Mouse (Mus musculus) ovary, postnatal 10 days (tissue): ENCODE measurements around the gene Mrpl12.

Experiments
- DNase-seq: peaks from one replicate; pipeline ENCODE4 v3.0.0; 2022; ENCODE audit warnings: low spot score

Gene Mrpl12

DNA sequence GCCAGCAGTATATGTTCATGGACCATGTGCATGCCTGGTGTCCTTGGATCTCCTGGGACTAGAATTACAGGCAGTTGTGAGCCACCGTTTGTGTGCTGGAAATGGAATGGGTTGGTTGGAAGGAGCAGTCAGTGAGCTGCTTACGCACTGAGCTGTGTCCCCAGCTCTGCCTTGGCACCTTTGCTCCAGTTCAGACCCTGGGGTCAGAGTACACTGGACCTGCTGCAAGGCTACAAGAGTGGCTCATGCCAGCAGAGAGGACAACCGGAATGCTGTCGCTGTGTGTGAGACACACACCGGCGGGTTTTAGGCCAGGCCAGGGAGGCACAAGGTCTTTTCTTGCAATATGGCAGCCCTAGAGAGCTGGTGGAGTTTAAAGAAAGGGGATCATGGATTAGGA lies 12.4 kb upstream of the Mrpl12 start:
- DNase-seq: no peak

DNA sequence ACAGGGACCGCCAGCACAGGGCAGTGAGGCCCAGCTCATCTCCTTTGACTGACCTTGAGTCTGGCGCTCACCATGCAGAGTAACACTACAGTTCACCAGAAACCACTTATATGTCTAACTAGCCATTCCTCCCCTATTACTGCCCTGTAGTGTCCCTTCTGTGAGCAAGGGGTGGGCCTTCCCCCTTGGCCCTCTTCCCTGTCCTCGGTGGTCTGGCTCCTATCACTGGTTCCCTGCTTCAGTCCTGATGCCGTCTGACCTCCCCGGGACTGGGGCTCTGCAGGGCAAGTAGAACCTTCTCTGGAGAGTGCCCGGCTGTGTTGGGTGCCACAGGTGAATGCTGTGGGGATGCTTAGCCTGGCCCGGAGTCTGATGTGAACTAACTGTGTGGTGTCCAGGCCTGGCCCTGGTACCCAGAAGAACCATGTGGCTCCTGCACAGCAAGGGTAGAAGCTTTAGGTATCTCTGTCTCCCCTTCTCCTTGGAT lies 922 bp upstream of the Mrpl12 start:
- DNase-seq: no peak

DNA sequence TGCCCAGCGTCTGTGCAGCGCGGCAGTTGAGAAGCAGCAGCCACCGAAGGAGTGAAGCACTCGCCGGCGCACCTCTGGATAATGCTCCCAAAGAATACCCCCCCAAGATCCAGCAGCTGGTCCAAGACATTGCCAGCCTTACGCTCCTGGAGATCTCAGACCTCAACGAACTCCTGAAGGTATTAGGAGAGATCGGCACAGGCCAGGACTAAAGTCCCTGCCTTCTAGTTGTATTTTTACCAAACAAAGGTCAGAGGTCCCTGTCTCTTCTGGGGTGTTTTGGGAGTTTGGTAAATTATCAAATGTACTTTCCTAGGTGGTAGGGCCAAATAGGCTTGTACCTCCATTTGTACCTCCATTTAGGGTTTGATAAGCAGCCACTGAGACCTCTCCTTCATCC lies 838 bp downstream of the Mrpl12 start:
- no peak for DNase-seq

DNA sequence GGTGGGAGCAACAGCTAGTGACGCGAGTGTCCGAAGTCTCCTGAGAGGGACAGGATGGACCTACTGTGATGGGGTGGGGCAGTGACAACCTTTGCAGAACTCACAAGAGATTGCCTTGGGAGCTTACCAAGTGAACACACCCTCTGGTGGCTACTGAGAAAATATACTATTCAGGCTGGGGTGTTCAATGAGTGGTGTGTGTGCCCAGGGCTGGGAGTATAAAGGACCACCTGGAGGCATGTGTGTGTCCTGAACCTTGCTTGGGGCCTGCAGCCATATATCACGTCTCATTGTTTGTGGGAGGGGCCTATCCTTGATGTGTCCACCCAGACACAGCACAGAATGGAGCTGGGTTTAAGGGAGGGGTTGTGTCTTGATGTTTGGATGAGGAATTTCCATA lies 4.1 kb downstream of the Mrpl12 start:
- DNase-seq: no peak

DNA sequence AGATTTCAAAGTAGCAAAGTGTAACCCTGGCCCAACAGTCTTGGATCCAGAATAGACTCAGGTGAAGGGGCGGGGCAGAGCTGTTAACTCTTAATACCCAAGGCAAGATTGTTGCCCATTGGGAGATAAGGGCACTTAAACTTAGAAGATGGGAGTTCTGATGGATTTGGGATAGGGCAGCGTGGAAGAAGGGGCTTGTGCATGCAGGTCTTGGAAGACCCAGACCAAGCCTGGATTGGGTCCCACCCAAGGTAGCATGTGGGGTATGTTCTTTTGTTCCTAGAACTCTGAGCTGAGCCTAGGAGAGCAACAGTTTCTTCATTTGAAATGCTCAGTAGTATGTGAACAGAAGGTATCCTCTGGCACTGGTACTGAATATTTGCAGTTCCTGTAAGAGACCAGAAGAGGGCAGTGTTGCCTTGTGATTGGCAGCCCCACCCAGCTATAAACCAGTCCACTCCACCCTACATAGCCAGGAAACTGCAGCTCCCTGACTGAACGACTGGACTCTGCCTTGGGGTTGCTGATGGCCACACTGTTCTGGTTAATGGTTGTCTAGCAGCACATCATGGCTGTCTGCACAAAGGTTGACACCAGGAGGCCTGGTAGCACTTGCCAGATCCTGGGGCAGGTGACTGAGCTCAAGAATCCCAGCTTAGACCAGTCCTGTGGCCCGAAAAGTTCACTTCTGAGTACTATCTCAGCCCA lies 4.8 kb downstream of the Mrpl12 start:
- no peak for DNase-seq

DNA sequence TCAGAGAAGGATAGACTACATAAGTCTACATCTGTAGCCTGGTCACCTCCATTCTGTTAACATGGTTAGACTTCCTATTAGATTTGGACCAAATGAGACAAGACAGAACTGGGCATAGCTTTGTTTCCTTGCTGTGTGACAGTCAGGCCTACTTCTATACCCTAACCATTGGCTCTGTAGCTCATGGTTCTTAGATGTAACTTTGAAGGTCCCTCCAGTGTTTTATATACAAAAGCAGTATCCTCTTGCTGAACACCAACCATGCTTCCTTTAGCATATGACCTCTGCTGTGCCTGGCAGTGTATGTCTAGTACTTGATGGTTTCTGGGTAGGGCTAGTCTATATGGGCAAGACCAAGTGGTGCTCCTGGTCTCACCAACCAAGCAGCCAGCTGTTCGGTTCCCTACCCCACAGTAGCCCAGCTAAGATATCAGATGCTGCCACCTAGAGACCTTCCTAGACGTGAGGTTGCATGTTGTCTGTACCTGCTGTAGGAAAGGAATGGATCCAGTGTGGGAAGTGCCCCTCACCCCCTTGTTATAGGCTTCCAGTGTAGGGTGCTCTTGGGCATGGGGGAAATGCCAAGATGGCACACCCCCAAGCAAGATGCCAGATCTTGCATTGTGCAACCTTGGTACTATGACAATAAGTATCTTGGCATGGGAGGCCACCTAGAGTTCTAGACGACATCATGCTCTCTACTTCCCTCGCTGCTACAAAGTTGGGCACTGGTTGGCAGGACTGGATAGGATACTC lies 6.1 kb downstream of the Mrpl12 start:
- DNase-seq: no peak

DNA sequence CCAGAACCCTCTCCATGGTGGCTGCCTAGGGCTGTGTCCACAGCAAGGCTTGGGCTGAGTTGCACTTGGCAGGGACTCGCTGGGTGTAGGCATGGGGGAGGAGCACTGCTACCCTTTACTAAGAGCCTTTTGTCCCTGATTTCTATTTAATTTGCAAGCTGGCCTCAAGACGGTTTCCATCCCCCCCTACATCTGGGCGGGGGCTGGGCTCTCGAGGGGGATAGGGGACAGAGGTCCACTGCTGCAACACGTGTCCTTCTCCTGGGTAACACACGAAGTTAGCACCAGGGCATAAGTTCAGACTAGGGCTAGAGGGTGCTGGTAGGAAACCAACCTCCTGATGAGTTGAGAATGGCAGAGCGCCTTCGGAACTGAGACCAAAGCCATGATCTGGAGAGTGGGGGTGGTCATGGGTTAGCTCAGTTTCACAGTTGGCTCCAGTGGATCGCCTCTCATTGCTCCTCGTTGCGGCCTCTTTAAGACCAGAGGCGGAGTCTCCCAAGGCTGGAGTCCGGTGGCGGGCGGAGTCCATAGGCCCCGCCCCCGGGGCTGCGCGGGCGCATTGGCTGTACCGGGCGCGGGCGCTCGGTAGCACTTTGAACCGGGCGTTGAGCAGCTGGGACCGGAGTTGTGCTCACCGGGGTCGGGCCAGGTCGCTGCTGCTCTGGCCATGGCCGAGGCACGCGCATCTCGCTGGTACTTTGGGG lies 7.1 kb downstream of the Mrpl12 start, which contains the start of gene Slc25a10:
Slc25a10 (plus strand) TSS at position 524 of the 707 bp plus-strand sequence.
- DNase-seq: peak; percentile 73

DNA sequence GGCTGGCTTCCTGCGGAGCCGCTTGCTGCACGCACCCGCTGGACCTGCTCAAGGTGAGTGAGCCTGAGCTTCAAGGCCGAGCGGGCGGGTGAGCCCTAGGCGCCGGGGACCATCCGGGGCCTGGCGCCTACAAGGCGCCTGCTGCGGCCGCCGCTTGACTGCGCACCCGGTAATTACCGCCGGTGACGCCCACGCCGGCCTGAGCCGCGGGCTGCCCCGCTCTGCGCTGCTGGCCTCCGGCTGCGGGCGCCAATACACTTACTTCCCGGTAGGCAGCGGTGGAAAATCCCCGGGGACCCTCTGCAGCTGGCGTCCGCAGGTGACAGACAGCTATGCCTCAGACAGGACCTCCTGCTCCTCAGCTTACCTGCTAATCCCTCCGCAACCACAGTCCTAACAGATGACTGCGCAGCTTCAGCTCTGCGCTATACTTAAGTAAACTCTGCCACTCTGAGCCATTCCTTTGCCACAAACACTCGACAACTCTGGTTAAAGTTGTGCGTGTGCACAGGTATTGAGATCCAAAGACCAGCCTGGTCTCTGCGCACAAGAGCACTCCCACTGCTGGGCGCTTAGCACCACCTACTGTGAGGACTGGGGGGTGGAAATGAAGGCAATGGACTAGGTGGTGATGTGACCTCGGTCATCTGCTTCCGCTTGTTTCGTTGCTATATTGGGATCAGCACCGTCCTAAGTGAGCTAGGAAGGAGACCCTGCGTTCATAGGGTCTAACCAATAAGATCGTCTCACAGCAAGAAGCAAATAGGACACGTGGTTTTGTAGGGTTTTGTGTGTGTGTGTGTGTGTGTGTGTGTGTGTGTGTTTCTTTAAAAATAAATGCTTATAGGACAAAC lies 7.8 kb downstream of the Mrpl12 start:
- DNase-seq: no peak

DNA sequence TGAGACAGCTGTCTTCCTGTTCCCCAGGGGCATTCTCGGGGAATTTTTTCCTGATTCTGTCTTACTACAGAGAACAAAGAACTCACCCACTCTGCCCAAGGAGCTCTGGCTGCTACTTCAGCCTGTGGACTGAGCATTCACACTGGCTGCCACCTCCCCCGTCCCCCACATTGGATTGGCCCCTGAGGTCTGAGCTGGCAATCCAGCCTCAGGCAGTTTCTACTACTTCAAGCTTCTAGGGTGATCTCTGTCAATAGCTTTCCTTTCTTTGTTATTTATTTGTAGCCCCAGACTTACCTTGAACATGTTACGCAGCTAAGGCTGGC lies 8.4 kb downstream of the Mrpl12 start:
- DNase-seq: no peak

DNA sequence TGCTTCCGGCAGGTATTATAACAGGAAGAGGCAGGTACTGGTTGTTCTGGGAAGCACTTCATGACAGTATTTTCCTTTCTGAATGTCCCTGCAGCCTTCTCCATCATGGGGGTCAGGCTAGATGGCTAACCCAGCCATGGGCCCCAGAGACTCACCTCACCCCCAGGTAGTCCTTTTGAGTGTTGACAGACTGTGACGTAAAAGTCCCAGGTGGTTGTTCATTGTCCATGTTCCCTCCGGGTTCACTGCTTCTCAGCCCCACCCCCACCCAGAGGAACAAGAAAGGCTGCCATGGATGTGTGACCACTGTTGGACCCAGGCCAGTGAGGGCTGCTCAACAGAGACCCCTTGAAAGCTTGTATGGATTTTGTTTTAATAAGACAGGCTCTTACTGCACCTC lies 8.9 kb downstream of the Mrpl12 start:
- no peak for DNase-seq

DNA sequence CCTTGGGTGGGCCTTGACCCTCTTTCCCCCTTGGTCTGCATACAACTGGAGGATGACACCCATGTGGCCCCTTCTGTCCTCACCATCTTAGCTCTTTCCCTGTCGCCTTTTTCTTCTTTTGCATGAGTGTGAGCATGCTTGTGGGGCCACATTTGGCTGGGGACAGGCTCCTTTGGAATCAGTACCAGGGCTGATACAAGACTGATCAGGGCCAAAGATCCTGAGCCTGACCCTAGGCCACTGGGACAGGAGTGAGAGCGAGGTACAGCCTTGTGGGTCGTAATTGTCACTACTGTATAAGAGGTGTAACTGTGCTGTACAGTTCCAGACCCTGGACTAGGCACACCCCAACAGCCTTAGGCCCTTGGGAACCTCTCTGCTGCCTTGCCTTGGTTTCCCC lies 9.5 kb downstream of the Mrpl12 start:
- DNase-seq: no peak

DNA sequence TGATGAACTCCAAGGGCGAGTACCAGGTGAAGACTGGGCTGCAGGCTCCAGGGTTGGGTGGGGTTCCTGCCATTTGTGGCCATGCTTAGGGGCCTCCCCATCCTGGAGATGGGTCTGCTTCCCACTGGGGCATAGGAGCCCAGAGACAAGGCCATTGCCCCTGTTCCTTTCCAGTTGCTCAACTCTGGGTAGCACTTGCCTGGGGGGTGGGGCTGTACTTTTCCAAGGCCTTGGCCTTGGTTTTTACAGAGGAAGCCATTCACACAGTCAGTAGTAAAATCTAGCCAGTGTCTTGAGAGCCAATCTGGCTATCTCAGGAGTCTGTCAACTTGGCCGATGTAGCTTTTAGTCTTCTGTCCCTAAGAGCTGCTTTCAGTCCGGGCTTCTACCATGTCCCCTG lies 13.0 kb downstream of the Mrpl12 start:
- DNase-seq: no peak

DNA sequence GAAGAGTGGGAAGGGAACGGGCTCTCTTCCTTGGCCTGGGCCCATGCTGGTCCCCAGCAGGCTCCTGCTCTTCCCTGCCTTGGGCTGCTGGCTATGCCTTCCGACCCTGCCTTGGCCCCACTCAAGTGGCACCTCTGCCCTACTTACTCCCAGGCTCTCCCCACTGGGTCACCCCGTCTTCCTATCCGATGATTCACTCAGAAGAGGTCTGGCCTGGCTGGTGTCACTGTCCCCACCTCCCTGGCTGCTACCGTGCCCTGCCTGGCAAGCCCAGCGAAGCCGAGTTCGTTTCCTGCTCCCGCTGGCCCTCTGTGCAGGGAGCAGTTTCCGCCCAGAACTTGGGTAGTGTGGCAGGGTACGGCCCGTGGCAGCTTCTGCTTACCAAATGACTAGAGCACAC lies 13.8 kb downstream of the Mrpl12 start:
- DNase-seq: no peak

DNA sequence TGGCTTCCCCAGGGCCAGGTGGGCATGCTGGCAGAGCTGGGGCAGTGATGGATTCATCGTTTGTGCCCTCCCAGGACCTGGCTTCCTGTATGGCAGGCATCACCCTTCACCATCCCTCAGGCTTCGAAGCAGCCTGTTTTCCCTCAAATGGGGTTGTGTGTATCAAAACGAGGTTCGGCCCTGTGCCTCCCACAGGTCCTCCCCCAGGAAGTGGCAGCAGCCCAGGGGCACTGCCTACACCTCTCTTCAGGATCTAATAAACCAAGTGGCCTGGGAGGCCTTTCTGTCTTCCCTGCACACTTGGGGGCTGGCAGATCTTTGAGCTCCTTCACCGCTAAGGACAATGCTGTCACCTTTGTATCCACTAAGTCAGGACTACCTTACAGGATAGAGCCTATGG lies 14.5 kb downstream of the Mrpl12 start:
- DNase-seq: no peak

DNA sequence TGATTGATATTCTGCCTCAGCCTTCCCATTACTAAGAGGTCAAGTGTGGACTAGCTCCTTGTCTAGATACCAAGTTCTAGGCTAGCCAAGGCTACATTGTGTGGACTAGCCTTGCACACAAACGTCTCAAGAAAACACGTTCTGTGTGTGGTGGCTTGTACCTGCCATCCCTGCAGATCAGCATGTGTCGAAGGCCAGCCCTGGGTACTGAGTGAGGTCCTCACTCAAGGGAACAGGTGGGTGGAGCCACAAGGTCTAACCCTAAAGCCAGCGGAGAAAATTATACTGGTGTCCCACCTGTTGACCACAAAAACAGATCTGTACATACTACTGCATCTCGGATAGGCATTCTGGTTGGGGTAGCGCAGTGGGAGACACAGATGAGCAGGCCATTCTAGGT lies 15.5 kb downstream of the Mrpl12 start:
- DNase-seq: no peak

DNA sequence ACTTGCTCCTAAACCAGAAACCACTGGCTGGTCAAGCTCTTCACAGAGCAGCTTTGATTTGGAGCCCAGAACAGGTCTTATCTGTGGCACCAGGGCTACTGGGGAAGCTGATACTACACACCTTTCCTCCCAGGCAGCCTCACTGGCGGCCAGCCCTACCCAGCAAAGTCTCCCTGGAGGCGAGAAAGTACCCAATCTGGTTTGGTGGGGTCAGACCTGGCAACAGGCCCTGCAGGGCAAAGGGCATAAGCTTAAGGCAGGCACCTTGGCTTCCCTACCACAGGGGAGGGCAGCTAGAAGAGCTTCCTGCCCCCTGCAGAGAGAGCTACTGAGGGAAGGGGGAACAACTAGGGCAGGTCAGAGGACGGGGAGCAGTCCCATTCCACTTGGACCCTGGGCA lies 15.9 kb downstream of the Mrpl12 start:
- DNase-seq: no peak

DNA sequence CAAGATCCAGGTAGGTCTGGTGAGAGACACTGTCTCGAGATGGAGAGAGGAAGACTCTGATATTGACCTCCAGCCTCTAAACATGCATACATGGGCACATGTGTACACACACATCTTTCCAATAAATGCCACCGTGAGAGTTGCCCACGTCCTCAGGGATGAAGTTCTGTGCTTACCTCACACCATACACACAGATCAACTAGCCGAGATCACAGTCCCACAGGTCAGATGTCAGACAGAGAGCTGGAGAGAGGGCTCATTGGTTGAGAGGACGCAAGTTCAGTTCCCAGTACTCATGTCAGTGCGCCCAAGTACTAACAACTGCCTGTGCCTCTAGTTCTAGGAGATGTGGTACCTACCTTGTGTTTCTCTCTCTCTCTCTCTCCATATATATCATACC lies 16.6 kb downstream of the Mrpl12 start:
- no peak for DNase-seq

DNA sequence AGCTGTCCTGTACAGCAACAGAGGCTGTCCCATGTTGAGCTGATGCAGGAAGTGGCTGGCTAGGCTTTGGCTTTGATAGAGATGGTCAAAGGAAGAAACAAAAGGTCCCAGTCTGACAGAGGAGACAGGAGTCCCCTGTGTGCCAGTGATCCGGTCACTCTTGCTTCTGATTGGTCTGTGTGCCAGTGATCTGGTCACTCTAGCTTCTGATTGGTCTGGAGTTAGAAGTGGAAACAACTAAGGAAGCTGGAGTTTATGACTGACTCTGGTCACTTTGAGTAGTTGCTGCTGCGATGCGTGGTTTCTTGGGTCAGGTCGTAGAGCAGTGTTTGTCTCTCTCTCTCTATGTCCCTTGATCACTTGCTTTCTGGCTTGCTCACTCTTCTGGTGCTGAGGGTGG lies 17.3 kb downstream of the Mrpl12 start:
- DNase-seq: no peak

DNA sequence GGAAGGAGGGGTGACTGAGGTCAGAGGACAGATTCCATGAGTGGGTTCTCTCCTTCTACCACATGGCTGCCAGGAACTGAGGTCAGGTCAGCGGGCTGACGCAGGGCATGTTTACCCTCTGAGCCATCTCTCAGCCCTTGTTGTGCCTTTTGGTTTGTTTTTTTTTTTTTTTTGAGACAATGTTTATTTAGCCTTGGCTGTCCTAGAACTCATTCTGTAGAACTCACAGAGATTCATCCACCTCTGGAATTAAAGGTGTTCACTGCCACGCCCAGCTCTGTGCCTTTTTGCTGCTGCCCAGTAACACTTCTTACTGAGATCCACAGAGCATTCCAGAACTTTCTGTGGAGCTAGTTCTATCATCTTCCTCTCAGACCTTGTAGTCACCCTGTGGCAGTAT lies 21.2 kb downstream of the Mrpl12 start:
- DNase-seq: no peak

DNA sequence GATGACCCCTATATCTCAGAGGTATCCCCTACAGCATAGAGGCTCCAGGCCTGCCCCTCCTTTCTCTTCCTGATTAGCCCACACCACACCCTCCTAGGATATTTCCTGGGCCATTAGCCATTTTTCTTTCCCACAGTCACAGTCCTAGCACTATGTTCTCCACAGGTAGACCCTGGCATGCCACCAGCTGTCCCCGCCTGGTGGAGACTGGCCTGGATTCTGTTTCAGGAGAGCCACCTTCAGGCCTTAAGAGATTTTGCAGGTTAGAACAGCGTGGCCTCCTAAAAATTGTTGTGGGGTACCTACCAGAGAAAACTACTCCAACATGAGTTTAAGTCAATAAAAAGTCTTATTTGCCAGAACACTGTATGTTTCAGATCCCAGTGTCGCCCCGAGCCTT lies 22.5 kb downstream of the Mrpl12 start:
- no peak for DNase-seq

DNA sequence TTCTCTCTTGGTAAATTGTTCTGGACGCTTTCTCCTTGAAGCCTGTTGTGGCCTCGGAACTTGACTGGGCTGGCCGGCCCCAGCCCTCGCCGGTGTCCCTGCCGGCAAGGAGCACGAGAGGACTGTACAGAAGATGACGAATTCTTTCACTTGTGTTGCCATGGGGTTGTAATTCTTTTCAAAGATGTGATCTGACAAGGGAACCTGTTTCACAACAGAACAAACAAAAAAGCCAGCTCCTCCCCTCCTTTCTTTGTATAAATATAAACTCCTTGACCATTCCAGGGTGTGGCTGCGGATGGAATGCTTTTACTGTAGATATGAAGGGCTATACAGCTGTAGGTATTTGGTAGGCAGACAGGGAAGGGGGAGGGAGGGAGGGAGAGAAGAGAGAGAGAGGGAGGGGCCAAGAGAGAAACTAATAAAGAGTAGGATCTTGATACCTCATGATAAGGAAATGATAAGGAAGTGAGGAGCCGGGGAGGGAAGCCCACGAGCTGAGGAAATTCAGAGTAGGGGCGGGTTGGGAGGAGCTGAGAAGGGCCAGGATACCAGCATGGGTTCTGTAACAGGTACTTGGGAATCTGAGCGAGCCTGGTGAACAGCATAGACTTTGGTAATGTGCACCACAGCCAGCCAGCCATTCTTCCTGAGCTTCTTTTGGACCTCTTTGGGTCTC lies 23.3 kb downstream of the Mrpl12 start:
- DNase-seq: no peak
